Mouse (Mus musculus): ENCODE data around the gene Obox1. TPM values are rescaled to one million over a fixed set of nuclear protein-coding genes. Genes with fewer than 3 reads are reported as not detected.
"Not testable (repeated sequence)": the region's sequence is repeated elsewhere in the genome, so short reads cannot be mapped to it uniquely, and the experiment has no call there.

Obox1 gene
- polyA plus RNA-seq (2016; fragmentation: Nextera tagmentation; extraction: Ambion mirVana) = not detected in 2 replicates

- not testable (repeated sequence) for H3K9ac ChIP-seq; H3K4me1 ChIP-seq; H3K9me3 ChIP-seq; H3K27ac ChIP-seq; ATAC-seq (ENCODE audit: low FRiP score); H3K4me2 ChIP-seq; H3K36me3 ChIP-seq (replicated peaks); H3K4me3 ChIP-seq (replicated peaks); H3K27me3 ChIP-seq
- no CpG with 5 or more reads among the region's 2 CpGs for WGBS
Observed at GRCm38 (mm10) chr7:15388421-15388998, at the start of gene Obox1, which contains the start of gene Obox2. Gene Obox1 (plus strand): TSS chr7:15388948. Gene Obox2 (plus strand): TSS chr7:15388721.

- not testable (repeated sequence) for ATAC-seq (ENCODE audit: low FRiP score); H3K36me3 ChIP-seq (replicated peaks); H3K9ac ChIP-seq; H3K4me3 ChIP-seq (replicated peaks); H3K4me1 ChIP-seq; H3K27me3 ChIP-seq; H3K4me2 ChIP-seq; H3K27ac ChIP-seq
- WGBS = 66% methylated on average over 3 of the region's 3 CpGs
- peaks cover 32% of the 10 kb centered on the region for H3K9me3 ChIP-seq
Observed at GRCm38 (mm10) chr7:15399147-15399874, 10.6 kb downstream of the Obox1 start.

GRCm38 (mm10) chr7:15406816-15407215 lies 18.1 kb downstream of the Obox1 start:
- peaks cover 17% of the 10 kb centered on the region for H3K9me3 ChIP-seq
- not testable (repeated sequence) for H3K4me3 ChIP-seq (replicated peaks); ATAC-seq (ENCODE audit: low FRiP score); H3K27ac ChIP-seq; H3K4me2 ChIP-seq; H3K4me1 ChIP-seq; H3K9ac ChIP-seq; H3K27me3 ChIP-seq; H3K36me3 ChIP-seq (replicated peaks)
- 86% methylated on average over 10 of the region's 10 CpGs for WGBS

GRCm38 (mm10) chr7:15418046-15418445 lies 29.3 kb downstream of the Obox1 start:
- not testable (repeated sequence) for H3K4me3 ChIP-seq (replicated peaks); H3K9ac ChIP-seq; H3K27me3 ChIP-seq; H3K4me2 ChIP-seq; H3K4me1 ChIP-seq; H3K27ac ChIP-seq; ATAC-seq (ENCODE audit: low FRiP score); H3K36me3 ChIP-seq (replicated peaks)
- WGBS = 81% methylated on average over 9 of the region's 9 CpGs
- H3K9me3 ChIP-seq = peaks cover 15% of the 10 kb centered on the region

- H3K4me3 ChIP-seq (replicated peaks); H3K27ac ChIP-seq; H3K9ac ChIP-seq; H3K27me3 ChIP-seq; H3K4me1 ChIP-seq; ATAC-seq (ENCODE audit: low FRiP score); H3K36me3 ChIP-seq (replicated peaks); H3K9me3 ChIP-seq; H3K4me2 ChIP-seq: not testable (repeated sequence)
- 89% methylated on average over 4 of the region's 4 CpGs for WGBS
Observed at GRCm38 (mm10) chr7:15425537-15425936, 36.8 kb downstream of the Obox1 start.

DNA sequence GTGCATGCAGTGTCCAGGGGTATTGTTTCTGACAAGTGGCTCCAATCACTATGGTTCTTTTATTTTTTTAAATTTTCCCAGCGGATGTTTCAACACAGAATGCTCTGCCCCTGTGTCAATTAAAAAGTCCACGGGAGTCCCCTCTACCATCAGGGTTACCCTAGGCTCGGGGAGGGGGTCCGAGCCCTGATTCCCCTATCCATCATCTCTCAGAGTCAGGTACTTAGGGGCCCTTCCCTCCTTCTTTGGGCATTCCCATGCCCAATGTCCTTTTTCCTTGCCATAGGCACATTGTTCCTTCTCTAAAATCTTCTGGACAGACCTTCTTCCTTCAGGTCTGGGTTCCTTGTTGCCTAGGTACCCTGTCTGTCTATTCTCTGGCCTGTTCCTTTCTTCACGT lies 120.7 kb downstream of the Obox1 start:
- H3K9me3 ChIP-seq; H3K36me3 ChIP-seq (replicated peaks); H3K9ac ChIP-seq; H3K4me2 ChIP-seq; H3K4me1 ChIP-seq; H3K27ac ChIP-seq; H3K27me3 ChIP-seq; H3K4me3 ChIP-seq (replicated peaks); ATAC-seq (ENCODE audit: low FRiP score): not testable (repeated sequence)
- WGBS = 82% methylated on average over 5 of the region's 5 CpGs

Other genes with a start within 250 kb of the Obox1 start
- not detected in 2 replicates for gene Obox2, start 227 bp upstream of the Obox1 start, polyA plus RNA-seq (2016; fragmentation: Nextera tagmentation; extraction: Ambion mirVana)